Mouse (Mus musculus) CH12.LX (cell line): ENCODE results near the gene Plvap. TPM values are rescaled to one million over a fixed set of nuclear protein-coding genes. Genes with fewer than 3 reads are reported as not detected.
A peak's percentile ranks its signal among the peaks of the same experiment; 100 is the strongest.

Experiments used
- DNase-seq: peaks from one replicate; pipeline ENCODE4 v3.0.0-alpha.2; 2013; ENCODE audit errors: extremely low read depth
- H3K27ac ChIP-seq: 2 replicates; pipeline ENCODE4 v1.5.1; 2012; ENCODE audit warnings: low read depth, mild to moderate bottlenecking, control low read depth, moderate library complexity; ENCODE audit not compliant: insufficient read depth
- H3K27me3 ChIP-seq: replicated peaks from 2 replicates; pipeline ENCODE3; 2012; ENCODE audit warnings: inconsistent platforms
- H3K36me3 ChIP-seq, 2 experiments: replicated peaks in 1 of 2; 2 replicates each; pipeline versions ENCODE3 to v1.6.1; 2012; ENCODE audit warnings: inconsistent platforms in 1 of 2, low read length in 1 of 2, mild to moderate bottlenecking in 1 of 2, mixed read lengths in 1 of 2, moderate library complexity in 1 of 2; ENCODE audit not compliant: control insufficient read depth in 1 of 2, insufficient read depth in 1 of 2
- H3K4me1 ChIP-seq, 2 experiments: 2 replicates each; pipeline ENCODE4 v1.6.1; 2012; ENCODE audit warnings: inconsistent platforms in 1 of 2, moderate library complexity in 1 of 2; ENCODE audit not compliant: insufficient read depth in 2 of 2, control insufficient read depth in 1 of 2
- H3K4me2 ChIP-seq: 2 replicates; pipeline ENCODE4 v1.6.1; 2012; ENCODE audit warnings: low read depth, mild to moderate bottlenecking, control low read depth; ENCODE audit not compliant: poor library complexity, insufficient read depth, severe bottlenecking
- H3K4me3 ChIP-seq, 3 experiments: fragments of 150-350 bp in 1 of 3; sonication (generic) in 1 of 3; replicated peaks in 1 of 3; 2 replicates each; pipeline versions ENCODE3 to v1.5.1; 2011 to 2012; ENCODE audit warnings: low read depth in 2 of 3, low read length in 2 of 3, mild to moderate bottlenecking in 2 of 3, moderate library complexity in 2 of 3, control low read depth in 1 of 3, improper control_type of control experiment in 1 of 3, inconsistent platforms in 1 of 3, mixed read lengths in 1 of 3; ENCODE audit not compliant: poor library complexity in 1 of 3
- H3K79me2 ChIP-seq: replicated peaks from 2 replicates; pipeline ENCODE4 v1.6.1; 2012; ENCODE audit warnings: mild to moderate bottlenecking, moderate library complexity; ENCODE audit not compliant: control insufficient read depth, poor library complexity, insufficient read depth, severe bottlenecking; ENCODE audit errors: extremely low read depth
- H3K9ac ChIP-seq: 2 replicates; pipeline ENCODE4 v1.6.1; 2012; ENCODE audit warnings: low read depth, mild to moderate bottlenecking, control low read depth, moderate library complexity; ENCODE audit not compliant: insufficient read depth
- H3K9me3 ChIP-seq: replicated peaks from 2 replicates; pipeline ENCODE3; 2012; ENCODE audit warnings: low read length, inconsistent platforms, mixed read lengths
- CHD2 ChIP-seq: IDR thresholded peaks from 2 replicates; pipeline ENCODE4 v1.6.1; 2011; ENCODE audit warnings: low read length, improper control_type of control experiment
- ELF1 ChIP-seq: IDR thresholded peaks from 2 replicates; pipeline ENCODE4 v1.6.1; 2014; ENCODE audit warnings: low read depth, mild to moderate bottlenecking, inconsistent platforms, low read length, improper control_type of control experiment
- EP300 ChIP-seq: IDR thresholded peaks from 2 replicates; pipeline ENCODE4 v1.6.1; 2011; ENCODE audit warnings: low read length, improper control_type of control experiment
- ETS1 ChIP-seq: conservative IDR thresholded peaks from 2 replicates; pipeline ENCODE4 v1.6.1; 2012; ENCODE audit warnings: low read depth, mild to moderate bottlenecking, inconsistent platforms, low read length, improper control_type of control experiment, moderate library complexity
- GABPA ChIP-seq: IDR thresholded peaks from 2 replicates; pipeline ENCODE4 v1.6.1; 2012; ENCODE audit warnings: low read depth, low read length, improper control_type of control experiment, inconsistent platforms; ENCODE audit not compliant: insufficient replicate concordance
- HCFC1 ChIP-seq: IDR thresholded peaks from 2 replicates; pipeline ENCODE4 v1.6.1; 2012; ENCODE audit warnings: low read depth, mild to moderate bottlenecking, inconsistent platforms, low read length, improper control_type of control experiment
- JUN ChIP-seq: IDR thresholded peaks from 2 replicates; pipeline ENCODE4 v1.6.1; 2011; ENCODE audit warnings: low read depth, mild to moderate bottlenecking, low read length, improper control_type of control experiment, moderate library complexity; ENCODE audit not compliant: insufficient read depth
- JUND ChIP-seq: conservative IDR thresholded peaks from 2 replicates; pipeline ENCODE4 v1.6.1; 2011; ENCODE audit warnings: low read depth, low read length, improper control_type of control experiment
- KAT2A ChIP-seq: IDR thresholded peaks from 2 replicates; pipeline ENCODE4 v1.6.1; 2012; ENCODE audit warnings: low read length, improper control_type of control experiment, inconsistent platforms; ENCODE audit not compliant: insufficient replicate concordance
- MAZ ChIP-seq: IDR thresholded peaks from 2 replicates; pipeline ENCODE4 v1.6.1; 2012; ENCODE audit warnings: low read depth, mild to moderate bottlenecking, inconsistent platforms, low read length, improper control_type of control experiment, moderate library complexity
- MEF2A ChIP-seq: IDR thresholded peaks from 2 replicates; pipeline ENCODE4 v1.6.1; 2014; ENCODE audit warnings: low read depth, mild to moderate bottlenecking, inconsistent platforms, low read length, improper control_type of control experiment, borderline replicate concordance
- MYC ChIP-seq: IDR thresholded peaks from 2 replicates; pipeline ENCODE4 v1.6.1; 2011; ENCODE audit warnings: low read depth, mild to moderate bottlenecking, improper control_type of control experiment, low read length
- NRF1 ChIP-seq: IDR thresholded peaks from 2 replicates; pipeline ENCODE4 v1.6.1; 2014; ENCODE audit warnings: low read depth, mild to moderate bottlenecking, inconsistent platforms, low read length, improper control_type of control experiment, moderate library complexity
- POLR2A ChIP-seq: IDR thresholded peaks from 2 replicates; pipeline ENCODE4 v1.6.1; 2011; ENCODE audit warnings: low read depth, mild to moderate bottlenecking, improper control_type of control experiment, low read length
- RCOR1 ChIP-seq: conservative IDR thresholded peaks from 2 replicates; pipeline ENCODE4 v1.6.1; 2012; ENCODE audit warnings: low read depth, mild to moderate bottlenecking, inconsistent platforms, low read length, improper control_type of control experiment
- SMC3 ChIP-seq: IDR thresholded peaks from 2 replicates; pipeline ENCODE4 v1.6.1; 2011; ENCODE audit warnings: low read depth, low read length, improper control_type of control experiment
- TCF12 ChIP-seq: IDR thresholded peaks from 2 replicates; pipeline ENCODE4 v1.6.1; 2014; ENCODE audit warnings: low read depth, mild to moderate bottlenecking, inconsistent platforms, low read length, improper control_type of control experiment
- USF1 ChIP-seq: IDR thresholded peaks from 2 replicates; pipeline ENCODE4 v1.6.1; 2014; ENCODE audit warnings: low read depth, mild to moderate bottlenecking, inconsistent platforms, low read length, improper control_type of control experiment
- ZKSCAN1 ChIP-seq: IDR thresholded peaks from 2 replicates; pipeline ENCODE4 v1.6.1; 2012; ENCODE audit warnings: low read depth, inconsistent platforms, low read length, improper control_type of control experiment, borderline replicate concordance
- ZMIZ1 ChIP-seq: IDR thresholded peaks from 2 replicates; pipeline ENCODE4 v1.6.1; 2012; ENCODE audit warnings: low read depth, mild to moderate bottlenecking, inconsistent platforms, low read length, improper control_type of control experiment
- ZNF384 ChIP-seq: IDR thresholded peaks from 2 replicates; pipeline ENCODE4 v1.6.1; 2012; ENCODE audit warnings: low read depth, low read length, improper control_type of control experiment, inconsistent platforms
- dilution Hi-C: fragments of 300-500 bp; cut with MboI; formaldehyde crosslinking; loops from 2 replicates; pipeline ENCODE4 v1.14.3; 2020; ENCODE audit warnings: low sequenced_read_pairs; ENCODE audit not compliant: extremely low pct_unique_long_range_greater_than_20kb, extremely low pct_ligation_motif_present
- in situ Hi-C: fragments of 300-500 bp; cut with MboI; formaldehyde crosslinking; loops from 3 replicates; pipeline ENCODE4 v1.14.3; 2019; ENCODE audit warnings: low sequenced_read_pairs, low pct_ligation_motif_present, low pct_unique_long_range_greater_than_20kb, mixed read lengths
- polyA plus RNA-seq: library from polyadenylated mRNA; unstranded; fragments of >175 nt; gene quantifications from 2 replicates; pipeline ENCODE4 v1.2.1, GENCODE M21; 2012; ENCODE audit warnings: low read depth; ENCODE audit not compliant: insufficient read length
- total RNA-seq, 2 experiments: library from RNA; depleted of rRNA; stranded (reverse); fragments of 300-350 nt in 1 of 2; fragments of >200 nt in 1 of 2; gene quantifications; 2 replicates each; pipeline ENCODE4 v1.2.3; 2012 to 2014

Gene Plvap
- total and polyA plus RNA-seq, 3 experiments: 0.04 to 0.27 TPM; not detected in 1

- peaks cover 49 to 72% of the 10 kb centered on the region in 2 experiments for H3K36me3 ChIP-seq
- H3K9me3 ChIP-seq: no peaks in the 10 kb centered on the region
- H3K27ac ChIP-seq: no peak overlapping the region
- TF ChIP-seq ZNF384: no peak
- TF ChIP-seq POLR2A: no peak
- TF ChIP-seq USF1: no peak
- TF ChIP-seq ETS1: no peak
- TF ChIP-seq CHD2: no peak
- no peak for TF ChIP-seq KAT2A
- no peak for TF ChIP-seq JUND
- TF ChIP-seq MYC: no peak
- no peak for TF ChIP-seq MEF2A
- TF ChIP-seq HCFC1: no peak
- no peak for TF ChIP-seq MAZ
- TF ChIP-seq GABPA: no peak
- no peak for TF ChIP-seq RCOR1
- no peak for TF ChIP-seq JUN
- no peak for TF ChIP-seq ZMIZ1
- H3K27me3 ChIP-seq: no peaks in the 10 kb centered on the region
- no peak overlapping the region for H3K9ac ChIP-seq
- no peak overlapping the region for H3K4me2 ChIP-seq
- H3K4me1 ChIP-seq: peaks cover 11 to 24% of the 10 kb centered on the region in 2 experiments
- in situ Hi-C loops: no loop called here
- peaks cover 26% of the 10 kb centered on the region for H3K79me2 ChIP-seq
- no peak for DNase-seq
- H3K4me3 ChIP-seq: no peak overlapping the region
- dilution Hi-C loops: no loop called here
Measured at GRCm38 (mm10) chr8:71470913-71471255, 40.7 kb downstream of the Plvap start.

DNA sequence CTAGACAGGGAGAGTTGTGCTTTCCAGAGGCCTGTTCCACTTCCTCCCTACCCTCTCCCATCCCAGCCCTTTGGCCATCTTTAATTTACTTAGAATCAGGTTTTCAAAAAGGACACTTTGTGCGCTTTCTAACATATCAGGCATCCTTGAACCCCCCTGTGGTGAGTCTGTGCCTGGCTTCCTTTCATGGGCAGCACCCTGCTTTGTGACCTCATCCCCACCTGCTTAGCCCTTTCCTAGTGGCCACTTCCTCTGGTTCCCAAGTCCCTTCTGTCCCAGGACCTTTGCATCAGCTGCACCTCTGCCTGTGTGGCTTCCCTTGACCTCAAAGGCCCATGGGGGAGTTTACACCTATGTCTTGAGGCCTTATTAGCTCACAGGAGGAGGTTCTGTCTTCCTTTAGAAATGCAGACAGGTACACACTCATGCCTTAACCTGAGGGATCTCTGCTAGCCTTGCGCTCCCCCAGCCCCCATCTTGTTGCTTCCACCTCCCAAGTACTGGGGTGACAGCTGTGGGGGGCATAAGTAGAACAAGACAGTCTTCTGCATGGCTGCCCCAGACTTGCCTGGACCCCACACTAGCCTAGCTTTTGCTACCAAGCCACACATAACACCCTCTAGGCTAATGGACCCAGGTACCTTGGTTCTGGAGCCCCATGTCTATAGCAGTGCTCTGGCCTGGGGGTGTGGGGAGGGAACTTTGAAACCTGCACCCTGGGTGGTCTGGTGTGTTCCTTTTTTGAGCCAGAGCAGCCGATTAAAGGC, 41.2 kb downstream of the Plvap start:
- Histone ChIP-seq H3K79me2 (peaks cover 26% of the 10 kb centered on the region), H3K36me3 (peaks cover 46 to 69% of the 10 kb centered on the region in 2 experiments), H3K4me2 (peak overlapping the region; percentile 80), H3K27me3 (no peaks in the 10 kb centered on the region), H3K4me3 (peak overlapping the region; percentile 73 to 81 (median 80)), H3K9me3 (no peaks in the 10 kb centered on the region), H3K27ac (no peak overlapping the region), H3K9ac (peak overlapping the region; percentile 89), H3K4me1 (peaks cover 9 to 29% of the 10 kb centered on the region in 2 experiments)
- TF ChIP-seq SMC3 (no peak), MEF2A (no peak), TCF12 (no peak), ZMIZ1 (no peak), ELF1 (no peak), EP300 (no peak), NRF1 (no peak), USF1 (no peak), ZKSCAN1 (no peak), KAT2A (no peak)
- no peak for DNase-seq
- in situ Hi-C loops (no loop called here), dilution Hi-C loops (no loop called here)
